Mouse (Mus musculus) lung, adult 2 months (tissue): ENCODE data around the gene Adh1. TPM values are rescaled to one million over a fixed set of nuclear protein-coding genes. Genes with fewer than 3 reads are reported as not detected.

ENCODE experiments used
- DNase-seq: peaks from one replicate; pipeline ENCODE4 v3.0.0; 2022
- H3K4me1 ChIP-seq: fragments of 200-500 bp; 2 replicates; pipeline ENCODE4 v1.6.1; 2011; ENCODE audit warnings: low read length; ENCODE audit not compliant: control insufficient read depth, insufficient read depth
- H3K4me3 ChIP-seq: fragments of 200-500 bp; replicated peaks from 2 replicates; pipeline ENCODE3; 2011; ENCODE audit warnings: low read depth, mild to moderate bottlenecking, control low read depth, low read length; ENCODE audit errors: extremely low read depth
- CTCF ChIP-seq: fragments of 200-500 bp; IDR thresholded peaks from 2 replicates; pipeline ENCODE4 v1.5.1; 2011; ENCODE audit warnings: mild to moderate bottlenecking, low read length, control low read depth; ENCODE audit not compliant: insufficient read depth
- POLR2A ChIP-seq: fragments of 200-500 bp; IDR thresholded peaks from 2 replicates; pipeline ENCODE4 v1.6.1; 2011; ENCODE audit warnings: low read depth, mild to moderate bottlenecking, control low read depth, low read length, borderline replicate concordance; ENCODE audit errors: extremely low read depth
- WGBS: fragments of 180-500 bp; shearing (Covaris S2); methylation state at CpG from one replicate; pipeline ENCODE4 v1.1.7; 2018; 5-methylcytosine and 5-hydroxymethylcytosine counted together
- polyA plus RNA-seq: library from polyadenylated mRNA; depleted of rRNA; stranded (reverse); fragments of >200 nt; gene quantifications from 2 replicates; pipeline ENCODE4 v1.2.3, GENCODE M21; 2012; rRNA removed

Adh1 gene
- polyA plus RNA-seq, 1 experiment = 114 TPM

GRCm38 (mm10) chr3:138333910-138334309 is 73.1 kb downstream of the Adh1 start:
- WGBS = 60% methylated on average over 8 of the region's 8 CpGs
- no peak for DNase-seq
- H3K4me1 ChIP-seq = no peaks in the 10 kb centered on the region
- no peak for TF ChIP-seq POLR2A
- no peak for TF ChIP-seq CTCF
- no peak overlapping the region for H3K4me3 ChIP-seq

DNA sequence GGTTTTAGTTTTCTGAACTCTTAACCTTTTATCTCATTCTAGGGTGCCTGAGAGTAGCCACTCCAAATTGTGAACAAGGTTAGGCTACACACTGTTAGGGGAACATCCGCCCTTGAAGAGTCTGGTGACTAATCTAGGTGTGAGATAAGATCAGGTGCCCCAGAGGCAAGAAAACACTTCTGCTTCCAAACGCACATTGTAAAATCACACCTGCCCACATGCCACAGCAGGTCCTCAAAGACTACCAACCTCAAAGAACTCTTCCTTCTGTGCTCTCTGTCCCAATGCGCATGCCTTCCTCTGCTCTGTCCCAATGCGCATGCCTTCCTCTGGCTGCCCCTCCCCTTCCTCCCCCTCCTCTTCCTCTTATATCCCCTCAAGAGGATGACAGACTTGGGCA is 73.5 kb downstream of the Adh1 start:
- Histone ChIP-seq H3K4me3 (no peak overlapping the region), H3K4me1 (no peaks in the 10 kb centered on the region)
- WGBS = 58% methylated on average over 4 of the region's 4 CpGs
- DNase-seq = no peak
- TF ChIP-seq CTCF (no peak), POLR2A (no peak)

GRCm38 (mm10) chr3:138335566-138335965 is 74.8 kb downstream of the Adh1 start:
- no peak for TF ChIP-seq CTCF
- TF ChIP-seq POLR2A = no peak
- 95% methylated on average over 1 of the region's 1 CpGs for WGBS
- no peak for DNase-seq

DNA sequence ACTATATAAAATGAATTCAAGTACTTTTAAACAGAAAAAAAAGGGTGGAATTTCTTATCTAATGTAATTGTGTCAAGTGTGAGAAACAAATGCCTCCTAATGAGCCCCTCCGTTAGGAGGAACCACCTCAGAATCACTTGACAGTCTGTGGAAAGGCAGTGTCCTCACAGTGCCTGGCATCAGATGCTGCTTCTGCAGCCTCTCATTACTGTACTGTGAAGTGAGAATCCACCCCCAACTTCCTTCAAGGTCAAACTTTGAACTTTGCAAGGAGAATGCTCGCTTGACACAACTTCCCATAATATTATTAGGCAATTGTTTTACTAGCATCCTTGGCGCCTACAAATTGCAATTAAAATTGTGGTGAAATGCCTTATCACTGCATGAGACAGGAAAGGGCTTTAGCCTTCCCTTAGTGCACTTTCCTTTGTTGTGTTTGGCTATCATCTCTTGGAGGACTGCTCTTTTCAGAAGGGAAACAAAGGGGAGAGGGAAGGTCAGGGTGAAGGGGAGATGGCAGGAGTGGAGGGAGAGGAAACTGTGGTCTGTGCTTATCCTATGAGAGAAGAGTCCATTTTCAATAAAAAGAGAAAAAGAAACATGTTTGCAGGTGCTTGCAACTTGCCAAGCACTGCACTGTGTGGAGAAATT is 75.4 kb downstream of the Adh1 start:
- no peak for DNase-seq
- 41% methylated on average over 3 of the region's 3 CpGs for WGBS
- no peak overlapping the region for H3K4me3 ChIP-seq
- TF ChIP-seq POLR2A (no peak), CTCF (no peak)
- H3K4me1 ChIP-seq = no peaks in the 10 kb centered on the region

More at GRCm38 (mm10) chr3:138335566-138335965, 74.8 kb downstream of the Adh1 start:
- no peak overlapping the region for H3K4me3 ChIP-seq
- no peaks in the 10 kb centered on the region for H3K4me1 ChIP-seq

Other genes starting within 250 kb of the Adh1 start
- 0.15 and 2.3 TPM in 2 replicates for gene 1110002E22Rik, start 195.9 kb upstream of the Adh1 start, polyA plus RNA-seq
- 0.15 and 0.18 TPM in 2 replicates for gene Gm5105, start 193.6 kb upstream of the Adh1 start, polyA plus RNA-seq
- gene Trmt10a, start 117.5 kb upstream of the Adh1 start, polyA plus RNA-seq = 0.74 and 1.6 TPM in 2 replicates
- gene Mttp, start 116.0 kb upstream of the Adh1 start, polyA plus RNA-seq = 0.70 and 0.91 TPM in 2 replicates
- not detected in 2 replicates for gene 4930579F01Rik, start 67.2 kb upstream of the Adh1 start, polyA plus RNA-seq
- gene Adh7, start 43.2 kb upstream of the Adh1 start, polyA plus RNA-seq = 2.7 and 12.4 TPM in 2 replicates
- 0.11 TPM in 1 of 2 replicates, not detected in the other for gene Adh6a, start 52.3 kb downstream of the Adh1 start, polyA plus RNA-seq
- gene Adh6b, start 80.8 kb downstream of the Adh1 start, polyA plus RNA-seq = not detected in 2 replicates
- not detected in 2 replicates for gene Adh4, start 154.5 kb downstream of the Adh1 start, polyA plus RNA-seq
- gene Adh5, start 182.1 kb downstream of the Adh1 start, polyA plus RNA-seq = 20.9 and 29.3 TPM in 2 replicates
- gene Metap1, start 228.5 kb downstream of the Adh1 start, polyA plus RNA-seq = 8.9 and 15.6 TPM in 2 replicates